Mouse (Mus musculus) cerebellum, adult 2 months (tissue): Measurements from ENCODE around the gene Tnni3k. TPM values are rescaled to one million over a fixed set of nuclear protein-coding genes. Genes with fewer than 3 reads are reported as not detected.

Source experiments
- DNase-seq, 2 experiments: peaks; one replicate each; pipeline ENCODE4 v3.0.0; 2021
- H3K27ac ChIP-seq: fragments of 200-500 bp; 2 replicates; pipeline ENCODE4 v1.5.1; 2012; ENCODE audit warnings: low read length, control low read depth, inconsistent platforms; ENCODE audit not compliant: insufficient read depth
- H3K27me3 ChIP-seq: fragments of 200-500 bp; 2 replicates; pipeline ENCODE4 v1.6.1; 2012; ENCODE audit warnings: inconsistent platforms, mild to moderate bottlenecking, low read length, moderate library complexity; ENCODE audit not compliant: control insufficient read depth, insufficient read depth
- H3K4me1 ChIP-seq: fragments of 200-500 bp; 2 replicates; pipeline ENCODE4 v1.6.1; 2011; ENCODE audit warnings: low read length; ENCODE audit not compliant: control insufficient read depth, insufficient read depth
- H3K4me3 ChIP-seq: fragments of 200-500 bp; replicated peaks from 2 replicates; pipeline ENCODE3; 2011; ENCODE audit warnings: mild to moderate bottlenecking, low read depth, low read length, control low read depth; ENCODE audit not compliant: insufficient read depth
- CTCF ChIP-seq: fragments of 200-500 bp; IDR thresholded peaks from 2 replicates; pipeline ENCODE4 v1.5.1; 2011; ENCODE audit warnings: low read depth, mild to moderate bottlenecking, control low read depth, low read length, moderate library complexity, borderline replicate concordance; ENCODE audit not compliant: insufficient read depth
- POLR2A ChIP-seq: fragments of 200-500 bp; IDR thresholded peaks from 2 replicates; pipeline ENCODE4 v1.6.1; 2011; ENCODE audit warnings: low read length, control low read depth, borderline replicate concordance; ENCODE audit not compliant: insufficient read depth
- WGBS: fragments of 180-500 bp; shearing (Covaris S2); methylation state at CpG from one replicate; pipeline ENCODE4 v1.1.7; 2018; 5-methylcytosine and 5-hydroxymethylcytosine counted together
- polyA plus RNA-seq: library from polyadenylated mRNA; depleted of rRNA; stranded (reverse); fragments of >200 nt; gene quantifications from 2 replicates; pipeline ENCODE4 v1.2.3, GENCODE M21; 2012

The Tnni3k gene
- polyA plus RNA-seq, 1 experiment, result 0.10 TPM

DNA sequence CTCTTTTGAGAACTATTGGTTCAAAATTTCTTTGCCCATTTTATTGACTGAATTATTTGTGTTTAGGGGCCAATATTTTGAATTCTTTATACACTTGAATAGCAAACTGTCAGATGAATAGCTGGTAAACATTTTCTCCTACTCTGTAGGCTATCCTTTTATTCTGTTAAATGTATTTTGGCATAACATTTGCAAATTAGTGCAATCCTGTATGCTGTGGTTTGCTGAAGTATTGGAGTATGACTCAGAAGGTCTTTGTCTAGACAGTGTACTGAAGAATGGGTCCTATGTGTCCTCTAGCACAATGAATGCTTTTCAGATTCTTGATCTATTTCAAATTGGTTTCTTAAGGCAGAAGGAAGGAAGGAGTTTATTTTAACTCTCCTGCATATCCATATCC is 2.4 kb upstream of the Tnni3k start:
- Histone ChIP-seq H3K27ac (no peak overlapping the region), H3K27me3 (no peaks in the 10 kb centered on the region), H3K4me1 (no peaks in the 10 kb centered on the region), H3K4me3 (no peak overlapping the region)
- DNase-seq, result no peak
- no peak for TF ChIP-seq CTCF
- no peak for TF ChIP-seq POLR2A

GRCm38 (mm10) chr3:155056606-155057005 is 1.4 kb upstream of the Tnni3k start:
- H3K4me3 ChIP-seq, result no peak overlapping the region
- no peak for DNase-seq
- H3K4me1 ChIP-seq, result no peaks in the 10 kb centered on the region
- TF ChIP-seq POLR2A (no peak), CTCF (no peak)
- no peaks in the 10 kb centered on the region for H3K27me3 ChIP-seq
- H3K27ac ChIP-seq, result no peak overlapping the region

DNA sequence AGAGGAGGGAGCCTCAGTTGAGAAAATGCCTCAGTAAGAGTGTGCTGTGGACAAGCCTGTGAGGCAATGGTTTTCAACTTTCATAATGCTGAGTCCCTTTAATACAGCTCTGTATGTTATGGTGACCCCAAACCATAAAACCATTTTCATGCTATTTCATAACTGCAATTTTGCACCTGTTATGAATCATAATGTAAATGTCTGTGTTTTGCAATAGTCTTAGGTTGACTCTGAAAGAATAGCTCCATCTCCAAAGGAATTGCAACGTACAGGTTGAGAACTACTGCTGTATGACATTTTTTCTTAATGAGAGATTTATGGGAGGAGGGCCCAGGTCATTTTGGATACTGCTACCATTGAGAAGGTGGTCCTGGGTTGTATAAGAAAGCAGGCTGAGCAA is 2.0 kb downstream of the Tnni3k start:
- 68% methylated on average over 1 of the region's 1 CpGs for WGBS
- no peak for DNase-seq
- Histone ChIP-seq H3K4me1 (no peaks in the 10 kb centered on the region), H3K4me3 (no peak overlapping the region), H3K27ac (no peak overlapping the region), H3K27me3 (no peaks in the 10 kb centered on the region)
- TF ChIP-seq CTCF (no peak), POLR2A (no peak)

- TF ChIP-seq CTCF, result no peak
- TF ChIP-seq POLR2A, result no peak
- Histone ChIP-seq H3K4me1 (no peaks in the 10 kb centered on the region), H3K27ac (no peak overlapping the region), H3K4me3 (no peak overlapping the region), H3K27me3 (no peaks in the 10 kb centered on the region)
- DNase-seq, result no peak
Measured at GRCm38 (mm10) chr3:155052021-155052420, 3.2 kb downstream of the Tnni3k start.

DNA sequence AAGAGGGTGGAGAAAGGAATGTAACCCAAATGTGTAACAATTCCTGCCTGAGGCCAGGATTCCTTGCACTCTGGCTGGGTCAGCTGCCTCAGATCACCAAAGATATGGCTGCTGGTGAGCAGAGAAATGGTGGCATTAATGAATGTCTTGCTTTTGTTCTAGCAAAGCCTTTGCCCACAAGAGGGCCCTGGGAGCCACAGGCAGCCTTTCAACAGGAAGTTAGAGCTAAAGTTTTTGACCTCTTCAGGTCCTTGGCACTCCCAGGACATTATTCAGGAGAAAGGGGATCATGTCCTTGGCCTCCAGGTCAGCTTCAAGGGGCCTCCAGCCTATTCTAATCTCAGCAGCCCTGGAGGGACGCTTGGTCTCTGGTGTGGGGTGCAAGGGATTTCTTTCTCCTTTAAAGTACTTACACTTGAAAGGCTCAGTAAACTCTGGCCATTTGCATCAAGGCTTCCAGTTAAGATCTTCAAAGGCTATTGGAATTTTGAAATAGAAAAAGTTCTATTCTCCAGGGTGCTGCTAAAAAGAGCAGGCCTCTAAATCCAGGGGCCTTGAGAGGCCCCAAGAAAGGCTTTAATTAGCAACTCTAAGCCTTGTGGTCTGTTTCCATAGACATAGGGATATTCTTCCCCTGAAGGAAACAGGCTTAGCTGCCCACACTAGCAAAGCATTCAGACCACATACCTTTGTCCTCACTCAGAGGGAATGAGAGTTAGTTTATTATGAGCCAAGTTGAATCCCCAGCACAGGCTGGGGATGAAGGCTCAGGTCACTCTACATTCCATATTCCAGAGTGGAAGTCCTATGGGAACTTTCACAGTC is 16.0 kb downstream of the Tnni3k start:
- TF ChIP-seq CTCF (no peak), POLR2A (no peak)
- Histone ChIP-seq H3K4me3 (no peak overlapping the region), H3K27ac (no peak overlapping the region), H3K27me3 (no peaks in the 10 kb centered on the region), H3K4me1 (no peaks in the 10 kb centered on the region)
- no peak for DNase-seq
- WGBS, result 23% methylated on average over 1 of the region's 1 CpGs

- DNase-seq, result no peak
- WGBS, result 83% methylated on average over 7 of the region's 7 CpGs
- H3K4me3 ChIP-seq, result no peak overlapping the region
- H3K27me3 ChIP-seq, result no peaks in the 10 kb centered on the region
- no peak overlapping the region for H3K27ac ChIP-seq
- no peak for TF ChIP-seq CTCF
- no peak for TF ChIP-seq POLR2A
- H3K4me1 ChIP-seq, result no peaks in the 10 kb centered on the region
Measured at GRCm38 (mm10) chr3:155034323-155034722, 20.9 kb downstream of the Tnni3k start.

DNA sequence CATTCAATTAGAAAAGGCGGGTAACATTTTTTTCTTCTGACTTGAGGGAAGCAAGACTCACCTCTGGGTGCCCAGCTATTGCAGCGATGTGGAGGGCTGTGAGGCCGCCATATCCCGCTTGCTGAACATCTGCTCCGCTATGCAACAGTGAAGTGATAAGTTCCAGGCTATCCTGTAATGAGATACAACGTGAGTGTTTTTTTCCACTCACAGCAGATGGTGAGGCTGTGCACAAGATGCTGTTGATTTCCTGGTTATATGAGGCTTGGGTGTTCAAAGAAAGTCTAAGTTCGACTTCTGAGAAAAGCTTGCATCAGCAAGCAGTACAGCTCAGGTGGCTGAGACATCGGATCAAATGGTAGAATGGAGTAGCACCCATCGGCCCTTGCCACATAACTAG is 25.0 kb downstream of the Tnni3k start:
- Histone ChIP-seq H3K4me3 (no peak overlapping the region), H3K27me3 (no peaks in the 10 kb centered on the region), H3K27ac (no peak overlapping the region), H3K4me1 (no peaks in the 10 kb centered on the region)
- no peak for TF ChIP-seq CTCF
- no peak for TF ChIP-seq POLR2A
- no peak for DNase-seq
- WGBS, result 92% methylated on average over 9 of the region's 9 CpGs

DNA sequence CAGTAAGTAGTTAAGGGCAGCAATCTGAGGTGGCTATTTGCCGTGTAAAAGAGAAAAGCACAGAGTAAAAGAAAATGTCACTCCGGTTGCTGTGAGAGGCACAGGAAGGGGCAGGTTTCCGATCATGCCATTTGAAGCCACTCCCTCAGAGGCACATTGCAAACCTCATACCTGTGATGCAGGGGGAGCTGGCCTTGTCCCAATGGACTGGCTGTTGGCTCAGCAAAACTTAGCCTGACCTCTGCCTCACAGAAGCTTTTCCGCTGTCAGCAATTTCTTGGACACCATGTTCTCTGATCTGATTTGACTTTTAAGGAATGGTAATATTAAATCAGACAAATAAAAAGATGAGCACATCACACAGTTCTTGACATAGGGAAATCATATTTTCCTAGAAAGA is 52.4 kb downstream of the Tnni3k start:
- Histone ChIP-seq H3K27me3 (no peaks in the 10 kb centered on the region), H3K4me3 (no peak overlapping the region), H3K4me1 (no peaks in the 10 kb centered on the region), H3K27ac (no peak overlapping the region)
- no peak for DNase-seq
- TF ChIP-seq POLR2A (no peak), CTCF (no peak)
- 83% methylated on average over 4 of the region's 4 CpGs for WGBS

DNA sequence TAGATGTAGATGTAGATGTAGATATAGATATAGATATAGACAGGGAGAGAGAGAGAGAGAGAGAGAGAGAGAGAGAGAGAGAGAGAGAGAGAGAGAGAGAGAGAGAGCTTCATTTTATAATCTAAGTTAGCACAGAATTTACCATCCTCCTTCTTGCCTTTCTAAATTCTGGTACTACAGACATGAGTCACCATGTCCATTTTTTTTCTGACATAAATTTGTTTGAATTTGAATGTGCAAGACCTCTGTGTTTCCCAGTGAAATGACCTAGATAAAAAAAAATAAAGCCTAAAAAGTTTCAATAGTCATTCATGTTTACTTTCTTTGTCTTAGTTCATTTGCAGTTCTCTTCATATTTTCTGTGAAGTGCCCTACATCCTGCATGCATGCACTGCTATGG is 54.2 kb downstream of the Tnni3k start:
- H3K4me1 ChIP-seq, result no peaks in the 10 kb centered on the region
- no peak overlapping the region for H3K4me3 ChIP-seq
- TF ChIP-seq POLR2A (no peak), CTCF (no peak)
- no peak overlapping the region for H3K27ac ChIP-seq
- DNase-seq, result no peak
- no peaks in the 10 kb centered on the region for H3K27me3 ChIP-seq
